Mouse (Mus musculus): Measurements from ENCODE around the gene Dbh.

- TF ChIP-seq FLI1 (IDR thresholded peaks at IDR 0.05; ENCODE audit: low read length) (no peak), GATA1 (IDR thresholded peaks at IDR 0.05; ENCODE audit: borderline replicate concordance, low read length) (no peak)
These were observed 53.1 kb downstream of the Dbh start for GRCm38 (mm10) chr2:27218121-27218544.
